Mouse (Mus musculus): ENCODE results near the gene Pik3r3. TPM values are rescaled to one million over a fixed set of nuclear protein-coding genes. Genes with fewer than 3 reads are reported as not detected.

The Pik3r3 gene
- polyA plus RNA-seq (2012; rRNA removed): 4.1 and 5.5 TPM in 2 replicates

DNA sequence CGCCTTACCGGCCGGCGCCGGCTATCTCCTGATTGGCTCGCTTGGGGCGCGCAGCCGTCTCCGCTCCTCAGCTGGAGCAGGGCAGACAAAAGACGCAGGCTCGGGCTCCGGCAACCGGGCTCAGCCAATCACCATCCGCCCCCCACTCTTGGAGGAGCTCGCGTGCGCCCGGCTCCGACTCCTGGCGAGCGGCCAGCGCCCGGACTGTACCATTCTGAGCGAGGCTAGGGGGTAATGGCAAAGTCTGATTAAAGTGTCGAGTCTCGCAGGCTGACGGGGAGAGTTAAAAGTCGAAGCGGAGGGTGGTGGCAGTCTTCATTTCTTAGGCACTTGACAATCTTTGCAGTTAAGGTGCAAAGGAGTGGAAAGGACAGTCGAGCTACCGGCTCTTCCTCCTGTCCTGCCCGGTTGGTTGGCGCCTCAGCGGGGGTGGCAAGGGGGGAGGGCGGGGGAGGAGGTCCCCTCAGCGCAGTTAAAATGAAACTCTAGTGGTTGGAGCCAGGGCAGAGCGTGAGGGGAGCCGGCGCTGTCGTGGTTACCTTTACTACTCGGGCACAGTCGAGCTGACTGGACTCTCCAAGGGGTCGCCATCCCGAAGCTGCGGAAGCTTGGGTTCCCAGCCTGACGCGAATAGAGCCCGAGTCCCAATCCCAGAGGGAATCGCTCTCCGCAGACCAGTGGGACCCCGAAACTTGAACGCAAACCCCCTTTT, at the start of gene Pik3r3:
Gene Pik3r3, plus strand, starts transcription at position 479 of the 712 bp plus-strand sequence.

DNA sequence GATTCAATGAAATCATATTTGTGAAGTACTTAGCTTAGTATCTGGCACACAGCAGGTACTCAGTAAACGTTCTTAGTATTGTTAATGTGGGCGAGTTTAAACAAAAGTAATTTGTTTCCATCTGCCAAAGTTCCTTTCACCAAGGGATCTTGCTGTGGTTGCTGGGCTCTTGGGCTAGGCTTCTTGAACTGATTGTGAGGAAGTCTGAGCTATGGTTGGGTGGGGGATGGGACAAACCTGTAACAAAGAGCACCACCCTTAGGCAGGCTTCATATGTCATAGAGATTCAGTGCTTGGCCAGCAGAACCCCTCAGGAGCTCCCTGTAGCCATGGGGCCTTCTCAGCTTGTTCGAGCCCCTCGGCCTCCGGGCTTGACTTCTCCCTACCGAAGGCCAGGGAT, 48.3 kb upstream of the Pik3r3 start, which contains the start of the genes 1700042G07Rik and Gm49337:
Gene 1700042G07Rik, plus strand, starts transcription at position 301 of the 400 bp plus-strand sequence.
Gene Gm49337, plus strand, starts transcription at position 313 of the 400 bp plus-strand sequence.

Other genes starting within 250 kb of the Pik3r3 start
- gene Faah, start 203.7 kb upstream of the Pik3r3 start, polyA plus RNA-seq (2012; rRNA removed): 10.2 and 10.4 TPM in 2 replicates
- 2.1 and 2.2 TPM in 2 replicates for gene Nsun4, start 167.7 kb upstream of the Pik3r3 start, polyA plus RNA-seq (2012; rRNA removed)
- 31.4 and 43.3 TPM in 2 replicates for gene Uqcrh, start 146.5 kb upstream of the Pik3r3 start, polyA plus RNA-seq (2012; rRNA removed)
- gene Lrrc41, start 146.3 kb upstream of the Pik3r3 start, polyA plus RNA-seq (2012; rRNA removed): 45.8 and 46.0 TPM in 2 replicates
- 0.35 and 0.61 TPM in 2 replicates for gene Rad54l, start 97.9 kb upstream of the Pik3r3 start, polyA plus RNA-seq (2012; rRNA removed)
- gene Pomgnt1, start 97.8 kb upstream of the Pik3r3 start, polyA plus RNA-seq (2012; rRNA removed): 13.1 and 13.5 TPM in 2 replicates
- gene Lurap1, start 70.3 kb upstream of the Pik3r3 start, polyA plus RNA-seq (2012; rRNA removed): 1.6 and 2.7 TPM in 2 replicates
- gene Tspan1, start 54.0 kb upstream of the Pik3r3 start, polyA plus RNA-seq (2012; rRNA removed): 41.8 and 44.2 TPM in 2 replicates
- gene 1700042G07Rik, start 48.2 kb upstream of the Pik3r3 start, polyA plus RNA-seq (2012; rRNA removed): not detected in 2 replicates
- gene Gm49337, start 48.2 kb upstream of the Pik3r3 start, polyA plus RNA-seq (2012; rRNA removed): not detected in 2 replicates
- 43.6 and 44.9 TPM in 2 replicates for gene Mast2, start 242.6 kb downstream of the Pik3r3 start, polyA plus RNA-seq (2012; rRNA removed)